Mouse (Mus musculus) ES-Bruce4 (cell line): Measurements from ENCODE around the gene Ccna1. TPM values are rescaled to one million over a fixed set of nuclear protein-coding genes. Genes with fewer than 3 reads are reported as not detected.

Experiments used
- H3K27ac ChIP-seq: 2 replicates; pipeline ENCODE4 v1.5.1; 2012; ENCODE audit warnings: low read length, inconsistent platforms; ENCODE audit not compliant: insufficient read depth
- H3K27me3 ChIP-seq: 2 replicates; pipeline ENCODE4 v1.6.1; 2012; ENCODE audit warnings: mild to moderate bottlenecking, low read length, inconsistent platforms; ENCODE audit not compliant: control insufficient read depth, poor library complexity, insufficient read depth, severe bottlenecking
- H3K36me3 ChIP-seq: 2 replicates; pipeline ENCODE4 v1.6.1; 2012; ENCODE audit warnings: inconsistent platforms, mild to moderate bottlenecking, low read length, moderate library complexity; ENCODE audit not compliant: control insufficient read depth, poor library complexity, insufficient read depth, severe bottlenecking
- H3K4me1 ChIP-seq: one replicate; pipeline ENCODE4 v1.8.1; 2011; ENCODE audit warnings: low read length; ENCODE audit not compliant: control insufficient read depth, insufficient read depth
- H3K4me3 ChIP-seq: 2 replicates; pipeline ENCODE4 v1.5.1; 2011; ENCODE audit warnings: low read depth, mild to moderate bottlenecking, low read length
- H3K9ac ChIP-seq: 2 replicates; pipeline ENCODE4 v1.6.1; 2012; ENCODE audit warnings: low read depth, mild to moderate bottlenecking, inconsistent platforms; ENCODE audit not compliant: poor library complexity, severe bottlenecking
- H3K9me3 ChIP-seq: replicated peaks from 2 replicates; pipeline ENCODE4 v1.6.1; 2012; ENCODE audit warnings: mild to moderate bottlenecking, low read length, inconsistent platforms; ENCODE audit not compliant: control insufficient read depth, poor library complexity, insufficient read depth, severe bottlenecking
- CTCF ChIP-seq: IDR thresholded peaks from one replicate; pipeline ENCODE4 v1.8.1; 2011; ENCODE audit warnings: low read depth, low read length
- EP300 ChIP-seq: IDR thresholded peaks from 2 replicates; pipeline ENCODE4 v1.6.1; 2011; ENCODE audit warnings: low read depth, low read length; ENCODE audit not compliant: insufficient read depth
- POLR2A ChIP-seq: IDR thresholded peaks from one replicate; pipeline ENCODE4 v1.8.1; 2011; ENCODE audit warnings: low read length; ENCODE audit not compliant: insufficient read depth
- polyA plus RNA-seq: library from polyadenylated mRNA; stranded (reverse); fragments of >200 nt; gene quantifications from 2 replicates; pipeline ENCODE4 v1.2.4, GENCODE M21; 2011; ENCODE audit warnings: low read depth; ENCODE audit not compliant: missing spikeins, insufficient read depth, insufficient read length

Gene Ccna1
- polyA plus RNA-seq, 1 experiment = 1.7 TPM

DNA sequence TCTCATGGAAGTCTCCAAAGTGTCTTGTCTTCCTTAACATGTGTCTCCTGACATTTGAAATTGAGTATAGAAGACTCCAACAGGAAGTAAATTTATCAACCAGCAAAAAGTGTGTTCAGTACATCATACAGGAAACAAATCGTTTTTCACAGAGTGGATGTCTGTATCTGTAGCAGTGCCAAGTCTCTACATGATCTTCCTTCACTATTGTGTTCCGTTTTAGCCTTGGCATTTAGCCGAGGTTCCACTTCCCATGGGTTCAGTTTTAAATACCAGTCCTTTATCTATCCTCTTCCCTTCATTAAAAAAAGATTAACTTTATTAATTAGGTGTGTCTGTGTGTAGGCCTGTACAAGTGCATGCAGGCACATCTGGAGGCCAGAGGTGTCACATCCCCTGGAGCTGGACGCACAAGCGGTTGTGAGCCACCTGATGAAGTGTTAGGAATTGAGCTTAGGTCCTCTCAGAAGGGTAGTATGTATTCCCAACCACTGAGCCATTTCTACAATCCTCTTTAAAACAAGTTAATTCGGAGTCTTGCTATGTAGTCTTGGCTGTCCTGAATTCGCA, 27.9 kb downstream of the Ccna1 start:
- TF ChIP-seq EP300 (no peak), POLR2A (no peak), CTCF (no peak)
- Histone ChIP-seq H3K9me3 (peaks cover 3% of the 10 kb centered on the region; the same call in 1 of the 2 replicates), H3K4me3 (no peak overlapping the region), H3K36me3 (no peaks in the 10 kb centered on the region), H3K4me1 (no peaks in the 10 kb centered on the region), H3K9ac (no peak overlapping the region), H3K27me3 (no peaks in the 10 kb centered on the region), H3K27ac (no peak overlapping the region)

DNA sequence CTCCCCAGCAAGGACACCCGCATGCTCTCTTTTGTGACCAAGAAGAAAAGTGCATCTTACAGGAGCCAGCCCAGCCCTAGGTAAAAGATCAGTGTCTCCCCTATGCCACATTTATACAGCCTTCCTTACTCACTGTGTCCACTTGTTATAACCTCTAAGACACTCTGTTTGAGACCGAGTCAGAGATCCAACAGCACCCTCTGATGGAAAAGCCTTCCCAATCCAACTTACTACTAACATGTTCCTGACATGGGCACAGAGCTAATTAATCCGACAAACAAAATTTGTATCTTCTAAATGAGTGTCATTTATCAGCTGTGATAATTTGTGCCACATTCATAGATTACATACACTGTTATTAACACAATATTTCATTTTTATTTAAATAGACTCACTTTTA, 29.8 kb downstream of the Ccna1 start:
- Histone ChIP-seq H3K4me1 (no peaks in the 10 kb centered on the region), H3K9me3 (peaks cover 7% of the 10 kb centered on the region), H3K27me3 (no peaks in the 10 kb centered on the region), H3K27ac (no peak overlapping the region), H3K4me3 (no peak overlapping the region), H3K36me3 (no peaks in the 10 kb centered on the region), H3K9ac (no peak overlapping the region)
- TF ChIP-seq CTCF (no peak), EP300 (no peak), POLR2A (no peak)

DNA sequence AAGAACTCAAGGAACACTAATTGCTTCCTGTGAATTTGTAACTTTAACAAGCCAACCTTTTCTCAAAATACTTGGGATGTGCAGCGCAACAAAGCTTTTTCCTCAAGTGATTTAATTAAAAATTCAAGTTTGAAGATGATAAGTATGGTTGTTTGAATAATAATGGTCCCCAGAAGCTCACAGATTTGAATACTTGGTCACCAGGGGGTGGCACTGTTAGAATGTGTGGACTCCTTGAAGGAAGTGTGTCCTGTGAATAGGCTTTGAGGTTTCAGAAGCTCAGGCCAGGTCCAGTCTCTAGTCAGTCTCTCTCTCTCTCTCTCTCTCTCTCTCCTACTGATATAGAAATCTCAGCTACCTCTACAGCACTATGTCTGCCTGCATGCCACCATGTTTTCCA, 32.0 kb downstream of the Ccna1 start:
- no peak overlapping the region for H3K4me3 ChIP-seq
- no peak overlapping the region for H3K27ac ChIP-seq
- no peak overlapping the region for H3K9ac ChIP-seq
- no peaks in the 10 kb centered on the region for H3K4me1 ChIP-seq
- no peaks in the 10 kb centered on the region for H3K36me3 ChIP-seq
- TF ChIP-seq POLR2A (no peak), CTCF (no peak)
- peaks cover 7% of the 10 kb centered on the region for H3K9me3 ChIP-seq
- H3K27me3 ChIP-seq = no peaks in the 10 kb centered on the region

DNA sequence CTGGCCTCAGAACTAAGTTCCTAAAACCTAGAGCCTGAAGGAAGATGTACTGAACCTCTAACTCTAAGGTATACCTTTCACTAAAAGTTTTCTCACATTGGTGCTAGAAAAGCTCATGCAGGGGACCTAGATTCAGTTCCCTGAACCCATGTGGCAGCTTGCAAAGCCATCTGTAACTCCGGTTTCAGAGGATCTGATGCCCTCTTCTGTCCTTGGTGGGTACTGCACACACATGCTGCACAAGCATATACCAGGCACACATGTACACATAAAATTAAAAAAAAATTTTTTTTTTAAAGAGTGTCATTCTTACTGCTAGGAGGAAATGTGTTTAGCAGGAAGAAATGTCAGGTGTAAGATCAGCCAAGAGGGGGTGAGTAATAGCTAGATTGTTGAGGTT, 33.1 kb downstream of the Ccna1 start:
- Histone ChIP-seq H3K9me3 (peaks cover 7% of the 10 kb centered on the region), H3K27ac (no peak overlapping the region), H3K4me1 (no peaks in the 10 kb centered on the region), H3K4me3 (no peak overlapping the region), H3K27me3 (no peaks in the 10 kb centered on the region), H3K9ac (no peak overlapping the region), H3K36me3 (no peaks in the 10 kb centered on the region)
- TF ChIP-seq POLR2A = no peak
- TF ChIP-seq EP300 = no peak
- TF ChIP-seq CTCF = no peak

GRCm38 (mm10) chr3:55012536-55012935, 42.8 kb downstream of the Ccna1 start:
- Histone ChIP-seq H3K9me3 (no peaks in the 10 kb centered on the region), H3K4me1 (no peaks in the 10 kb centered on the region), H3K4me3 (no peak overlapping the region), H3K27me3 (peaks cover 3% of the 10 kb centered on the region; the same call in 1 of the 2 replicates), H3K27ac (no peak overlapping the region), H3K36me3 (no peaks in the 10 kb centered on the region), H3K9ac (no peak overlapping the region)
- TF ChIP-seq CTCF (no peak), POLR2A (no peak), EP300 (no peak)

- Histone ChIP-seq H3K36me3 (no peaks in the 10 kb centered on the region), H3K27ac (no peak overlapping the region), H3K4me1 (no peaks in the 10 kb centered on the region), H3K4me3 (no peak overlapping the region), H3K9ac (no peak overlapping the region), H3K27me3 (peaks cover 3% of the 10 kb centered on the region; the same call in 1 of the 2 replicates), H3K9me3 (no peaks in the 10 kb centered on the region)
- TF ChIP-seq EP300 (no peak), CTCF (no peak), POLR2A (no peak)
Measured at GRCm38 (mm10) chr3:55011681-55012080, 43.6 kb downstream of the Ccna1 start.
